Mouse (Mus musculus): Measurements from ENCODE around the gene Mllt1. TPM values are rescaled to one million over a fixed set of nuclear protein-coding genes. Genes with fewer than 3 reads are reported as not detected.

The Mllt1 gene
- polyA plus RNA-seq, 1 experiment from 2014 or later, result 17.7 TPM

- no peak for ATAC-seq
- TF ChIP-seq EP300 (IDR thresholded peaks at IDR 0.05) (no peak), CTCF (IDR thresholded peaks at IDR 0.05) (peak; percentile 83)
- Histone ChIP-seq H3K27me3 (replicated peaks; ENCODE audit: insufficient read depth, low read length) (no peaks in the 10 kb centered on the region), H3K9ac (replicated peaks; ENCODE audit: low read depth) (no peak overlapping the region), H3K27ac (ENCODE audit: low read length) (no peak overlapping the region), H3K36me3 (ENCODE audit: insufficient read depth, low read length) (no peaks in the 10 kb centered on the region), H3K4me2 (replicated peaks; ENCODE audit: low read depth, low read length) (no peak overlapping the region), H3K4me1 (ENCODE audit: insufficient read depth, low read depth, low read length) (no peaks in the 10 kb centered on the region), H3K4me3 (ENCODE audit: low read depth, low read length) (no peak overlapping the region), H3K9me3 (ENCODE audit: low read length) (no peaks in the 10 kb centered on the region)
- DNase-seq (ENCODE audit: low spot score), result peak; percentile 60
- WGBS, result 7% methylated on average over 3 of the region's 3 CpGs
Measured at GRCm38 (mm10) chr17:56950915-56951314, 15.7 kb upstream of the Mllt1 start.

DNA sequence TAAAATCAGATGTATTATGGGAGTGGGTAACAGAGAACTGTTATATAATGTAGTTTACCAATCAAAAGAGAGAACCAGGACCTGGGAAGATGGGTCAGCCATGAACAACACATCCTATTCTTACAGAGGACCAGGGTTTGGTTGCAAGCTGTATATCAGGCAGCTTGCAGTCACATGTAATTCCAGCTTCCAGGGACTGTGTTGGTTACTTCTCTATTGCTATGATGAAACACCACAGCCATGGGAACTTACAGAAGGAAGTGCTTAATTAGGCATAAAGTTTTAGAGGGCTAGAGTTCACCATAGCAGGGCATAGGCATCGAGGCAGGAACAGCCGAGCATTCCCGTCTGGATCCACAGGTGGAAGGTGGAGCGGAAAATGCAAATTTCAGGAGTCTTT is 3.5 kb upstream of the Mllt1 start:
- H3K4me1 ChIP-seq (ENCODE audit: insufficient read depth, low read depth, low read length), result no peaks in the 10 kb centered on the region
- H3K9ac ChIP-seq (replicated peaks; ENCODE audit: low read depth), result no peak overlapping the region
- no peak overlapping the region for H3K4me3 ChIP-seq (ENCODE audit: low read depth, low read length)
- 81% methylated on average over 4 of the region's 4 CpGs for WGBS
- H3K9me3 ChIP-seq (ENCODE audit: low read length), result 0 out of 2 replicates have a peak, but pooled peaks cover 3% of the 10 kb centered on the region
- no peak overlapping the region for H3K27ac ChIP-seq (ENCODE audit: low read length)
- DNase-seq (ENCODE audit: low spot score), result no peak
- TF ChIP-seq CTCF (IDR thresholded peaks at IDR 0.05), result no peak
- no peaks in the 10 kb centered on the region for H3K36me3 ChIP-seq (ENCODE audit: insufficient read depth, low read length)
- H3K27me3 ChIP-seq (replicated peaks; ENCODE audit: insufficient read depth, low read length), result no peaks in the 10 kb centered on the region
- no peak for ATAC-seq
- no peak overlapping the region for H3K4me2 ChIP-seq (replicated peaks; ENCODE audit: low read depth, low read length)

DNA sequence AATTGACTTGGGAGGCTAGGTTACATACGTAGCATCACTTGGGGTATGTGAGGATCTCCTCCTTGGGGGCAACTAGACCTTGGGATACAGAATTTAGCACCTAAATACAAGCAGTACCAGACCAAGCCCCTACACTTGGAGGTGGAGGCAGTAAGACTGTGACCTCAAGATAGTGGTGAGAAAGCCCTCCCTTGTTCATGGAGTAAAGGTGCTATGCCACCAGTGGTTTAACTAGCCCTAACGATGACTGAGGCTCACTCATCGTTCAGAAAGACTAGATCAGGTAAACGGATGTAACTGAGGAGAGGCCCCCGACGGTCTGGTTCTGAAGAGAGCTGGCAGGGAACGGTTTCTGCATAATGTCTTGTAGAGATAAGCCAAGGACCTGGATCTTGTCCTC is 1.5 kb upstream of the Mllt1 start:
- no peak for TF ChIP-seq EP300 (IDR thresholded peaks at IDR 0.05)
- no peak for TF ChIP-seq CTCF (IDR thresholded peaks at IDR 0.05)
- DNase-seq (ENCODE audit: low spot score) (no peak), ATAC-seq (no peak)
- H3K4me3 ChIP-seq (ENCODE audit: low read depth, low read length), result no peak overlapping the region
- H3K4me2 ChIP-seq (replicated peaks; ENCODE audit: low read depth, low read length), result no peak overlapping the region
- no peak overlapping the region for H3K9ac ChIP-seq (replicated peaks; ENCODE audit: low read depth)
- H3K36me3 ChIP-seq (ENCODE audit: insufficient read depth, low read length), result no peaks in the 10 kb centered on the region
- no peaks in the 10 kb centered on the region for H3K4me1 ChIP-seq (ENCODE audit: insufficient read depth, low read depth, low read length)
- 0 out of 2 replicates have a peak, but pooled peaks cover 3% of the 10 kb centered on the region for H3K9me3 ChIP-seq (ENCODE audit: low read length)
- H3K27me3 ChIP-seq (replicated peaks; ENCODE audit: insufficient read depth, low read length), result no peaks in the 10 kb centered on the region
- H3K27ac ChIP-seq (ENCODE audit: low read length), result no peak overlapping the region
- 88% methylated on average over 7 of the region's 7 CpGs for WGBS

- H3K4me2 ChIP-seq (replicated peaks; ENCODE audit: low read depth, low read length), result peak overlapping the region; percentile 98
- DNase-seq (ENCODE audit: low spot score) (no peak), ATAC-seq (peak; percentile 63)
- peak overlapping the region; percentile 84 for H3K4me3 ChIP-seq (ENCODE audit: low read depth, low read length)
- peak overlapping the region; percentile 85 for H3K27ac ChIP-seq (ENCODE audit: low read length)
- H3K27me3 ChIP-seq (replicated peaks; ENCODE audit: insufficient read depth, low read length), result no peaks in the 10 kb centered on the region
- H3K4me1 ChIP-seq (ENCODE audit: insufficient read depth, low read depth, low read length), result peaks cover 3% of the 10 kb centered on the region; the same call in 1 of the 2 replicates
- H3K9me3 ChIP-seq (ENCODE audit: low read length), result no peaks in the 10 kb centered on the region
- peak overlapping the region; percentile 64 for H3K9ac ChIP-seq (replicated peaks; ENCODE audit: low read depth)
- no peaks in the 10 kb centered on the region for H3K36me3 ChIP-seq (ENCODE audit: insufficient read depth, low read length)
- WGBS, result 2% methylated on average over 19 of the region's 45 CpGs
- TF ChIP-seq CTCF (IDR thresholded peaks at IDR 0.05) (no peak), EP300 (IDR thresholded peaks at IDR 0.05) (no peak)
Measured at GRCm38 (mm10) chr17:56934545-56935330, 477 bp downstream of the Mllt1 start.

DNA sequence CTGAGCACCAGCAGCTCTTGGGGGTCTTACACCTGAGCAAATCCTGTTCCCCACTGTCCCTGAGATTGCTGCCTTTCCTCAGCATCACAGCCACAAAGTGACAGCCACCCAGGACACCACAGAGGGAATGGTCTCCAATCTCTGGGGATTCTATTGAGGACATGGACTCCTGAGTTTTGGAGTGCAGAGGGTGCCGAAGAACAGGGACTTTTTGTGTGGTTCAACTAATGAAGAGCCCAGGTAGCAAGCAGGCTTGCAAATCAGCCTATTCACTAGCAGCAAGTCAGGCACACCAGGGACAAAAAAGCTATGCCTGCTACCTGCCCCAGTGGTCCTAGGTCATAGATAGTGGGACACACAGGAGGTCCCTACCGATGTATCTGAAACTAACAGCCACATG is 1.8 kb downstream of the Mllt1 start:
- WGBS, result 81% methylated on average over 2 of the region's 2 CpGs
- DNase-seq (ENCODE audit: low spot score), result no peak
- TF ChIP-seq EP300 (IDR thresholded peaks at IDR 0.05), result no peak
- no peak for TF ChIP-seq CTCF (IDR thresholded peaks at IDR 0.05)
- no peak overlapping the region for H3K9ac ChIP-seq (replicated peaks; ENCODE audit: low read depth)
- H3K27me3 ChIP-seq (replicated peaks; ENCODE audit: insufficient read depth, low read length), result no peaks in the 10 kb centered on the region
- no peaks in the 10 kb centered on the region for H3K36me3 ChIP-seq (ENCODE audit: insufficient read depth, low read length)
- ATAC-seq, result no peak
- no peaks in the 10 kb centered on the region for H3K9me3 ChIP-seq (ENCODE audit: low read length)
- H3K27ac ChIP-seq (ENCODE audit: low read length), result no peak overlapping the region
- peaks cover 3% of the 10 kb centered on the region; the same call in 1 of the 2 replicates for H3K4me1 ChIP-seq (ENCODE audit: insufficient read depth, low read depth, low read length)
- no peak overlapping the region for H3K4me3 ChIP-seq (ENCODE audit: low read depth, low read length)
- H3K4me2 ChIP-seq (replicated peaks; ENCODE audit: low read depth, low read length), result no peak overlapping the region

DNA sequence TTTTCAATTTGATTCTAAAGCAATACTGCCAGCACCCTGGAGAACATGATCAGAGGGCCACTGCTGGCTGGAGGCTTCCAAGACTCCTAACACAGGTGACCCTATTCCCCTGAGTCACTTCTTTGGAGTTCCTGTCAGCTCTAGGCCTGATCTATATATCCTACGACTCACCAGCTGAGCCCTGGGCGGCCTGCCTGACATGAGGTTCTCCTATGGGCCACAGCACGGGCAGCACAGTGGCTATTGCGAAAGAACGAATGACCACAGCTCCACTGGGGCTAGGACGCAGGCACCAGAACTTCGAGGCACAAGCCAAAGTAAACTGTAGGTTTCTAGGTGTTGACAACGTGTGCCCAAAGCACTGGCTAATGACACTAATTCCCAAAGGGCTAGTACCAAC is 5.2 kb downstream of the Mllt1 start:
- H3K27ac ChIP-seq (ENCODE audit: low read length), result no peak overlapping the region
- H3K9me3 ChIP-seq (ENCODE audit: low read length), result no peaks in the 10 kb centered on the region
- H3K27me3 ChIP-seq (replicated peaks; ENCODE audit: insufficient read depth, low read length), result no peaks in the 10 kb centered on the region
- H3K9ac ChIP-seq (replicated peaks; ENCODE audit: low read depth), result no peak overlapping the region
- H3K4me1 ChIP-seq (ENCODE audit: insufficient read depth, low read depth, low read length), result peaks cover 3% of the 10 kb centered on the region; the same call in 1 of the 2 replicates
- no peaks in the 10 kb centered on the region for H3K36me3 ChIP-seq (ENCODE audit: insufficient read depth, low read length)
- WGBS, result 53% methylated on average over 8 of the region's 8 CpGs
- no peak overlapping the region for H3K4me3 ChIP-seq (ENCODE audit: low read depth, low read length)
- TF ChIP-seq EP300 (IDR thresholded peaks at IDR 0.05), result no peak
- no peak for TF ChIP-seq CTCF (IDR thresholded peaks at IDR 0.05)
- no peak overlapping the region for H3K4me2 ChIP-seq (replicated peaks; ENCODE audit: low read depth, low read length)
- 0 out of 2 replicates have a peak, but pooled peaks have one; percentile 18 for ATAC-seq
- DNase-seq (ENCODE audit: low spot score), result peak; percentile 22

All from lung, postnatal 0 days (tissue).